Mouse (Mus musculus): ENCODE measurements at regions not wholly inside any gene's neighbourhood (a gene's known extent, or its start where the extent isn't known, plus 50 kb on each side); places are given as distances from the start of the nearest gene placed in this dataset.

DNA sequence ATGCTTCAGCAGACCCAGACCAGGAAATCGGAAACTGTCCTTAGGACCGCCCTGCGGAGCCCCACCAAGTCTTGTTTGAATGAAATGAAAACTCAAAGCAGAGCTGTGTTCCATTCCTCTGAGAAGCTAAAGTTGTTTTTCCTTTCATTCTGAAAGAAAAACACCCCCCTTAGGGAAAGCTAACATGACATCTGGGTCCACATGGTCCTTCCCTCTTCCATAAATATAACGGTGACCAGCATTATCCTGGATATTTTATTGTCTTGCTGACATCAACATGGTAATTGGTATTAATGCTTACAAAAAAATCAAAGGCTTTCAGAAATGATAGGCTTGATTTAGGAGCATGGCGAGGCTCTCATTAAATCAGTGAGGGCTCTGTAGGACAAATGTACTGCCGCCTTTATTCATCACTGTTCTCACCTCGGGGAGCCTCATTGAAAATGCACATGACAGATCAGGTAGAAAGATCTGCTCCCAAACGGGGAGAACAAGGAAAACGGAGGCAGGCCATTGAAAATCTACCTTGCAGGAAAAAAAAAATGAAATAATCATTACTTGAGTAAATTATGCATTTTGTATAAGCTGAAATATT lies 381.0 kb upstream of the Klf12 start:
- no peak for TF ChIP-seq CTCF (IDR thresholded peaks at IDR 0.05)
- no peak for TF ChIP-seq EP300 (IDR thresholded peaks at IDR 0.05)

Data from lung, postnatal 0 days (tissue).